Mouse (Mus musculus) left cerebral cortex, postnatal 36 days (tissue): ENCODE data around the gene Mtap. TPM values are rescaled to one million over a fixed set of nuclear protein-coding genes. Genes with fewer than 3 reads are reported as not detected.
A peak's percentile ranks its signal among the peaks of the same experiment; 100 is the strongest.

Source experiments
- DNase-seq, 2 experiments: peaks; one replicate each; pipeline ENCODE4 v3.0.0; 2021 to 2022; ENCODE audit warnings: low spot score in 2 of 2, mixed read lengths in 1 of 2
- intact Hi-C: fragments of 180-260 bp; cut with DNase I; formaldehyde crosslinking; loops from one replicate; pipeline ENCODE4 v1.15.1; 2025
- total RNA-seq, 2 experiments: library from RNA; stranded (reverse); gene quantifications; 2 replicates each; pipeline ENCODE4 v1.2.3; 2021

The Mtap gene
- total RNA-seq = 1 to 10 TPM; 8.8 to 9.4 TPM

GRCm38 (mm10) chr4:89136906-89137541 is at the start of gene Mtap:
Gene Mtap (plus strand): TSS chr4:89137122.
- DNase-seq = peak; percentile 79 to 81
- intact Hi-C loops = no loop called here

- no peak for DNase-seq
- intact Hi-C loops = no loop called here
Observed at GRCm38 (mm10) chr4:89089110-89089509, 47.8 kb upstream of the Mtap start.

- no peak for DNase-seq
- intact Hi-C loops = no loop called here
Observed at GRCm38 (mm10) chr4:89090217-89090616, 46.7 kb upstream of the Mtap start.

GRCm38 (mm10) chr4:89092153-89092552 is 44.8 kb upstream of the Mtap start:
- intact Hi-C loops = no loop called here
- DNase-seq = no peak

- no peak for DNase-seq
- intact Hi-C loops = no loop called here
Observed at GRCm38 (mm10) chr4:89094773-89095172, 42.1 kb upstream of the Mtap start.

- intact Hi-C loops = no loop called here
Observed at GRCm38 (mm10) chr4:89098261-89098660, 38.7 kb upstream of the Mtap start.

GRCm38 (mm10) chr4:89101276-89101675 is 35.6 kb upstream of the Mtap start:
- no peak for DNase-seq
- intact Hi-C loops = no loop called here

More at GRCm38 (mm10) chr4:89098261-89098660, 38.7 kb upstream of the Mtap start:
- DNase-seq = no peak

GRCm38 (mm10) chr4:89102283-89102682 is 34.6 kb upstream of the Mtap start:
- DNase-seq = no peak
- intact Hi-C loops = no loop called here

- DNase-seq = no peak
- intact Hi-C loops = no loop called here
Observed at GRCm38 (mm10) chr4:89105486-89105885, 31.4 kb upstream of the Mtap start.

- DNase-seq = no peak
- intact Hi-C loops = no loop called here
Observed at GRCm38 (mm10) chr4:89106505-89106904, 30.4 kb upstream of the Mtap start.

GRCm38 (mm10) chr4:89112168-89112710 is 24.7 kb upstream of the Mtap start:
- intact Hi-C loops = no loop called here
- DNase-seq = no peak

GRCm38 (mm10) chr4:89112782-89113181 is 24.1 kb upstream of the Mtap start:
- DNase-seq = no peak
- intact Hi-C loops = no loop called here

- intact Hi-C loops = no loop called here
- DNase-seq = no peak
Observed at GRCm38 (mm10) chr4:89116006-89116405, 20.9 kb upstream of the Mtap start.

- intact Hi-C loops = no loop called here
- DNase-seq = no peak
Observed at GRCm38 (mm10) chr4:89119900-89120299, 17.0 kb upstream of the Mtap start.

- intact Hi-C loops = no loop called here
- DNase-seq = no peak
Observed at GRCm38 (mm10) chr4:89120353-89120752, 16.6 kb upstream of the Mtap start.

- no peak for DNase-seq
Observed at GRCm38 (mm10) chr4:89123446-89124243, 13.3 kb upstream of the Mtap start.

GRCm38 (mm10) chr4:89127674-89128073 is 9.2 kb upstream of the Mtap start:
- intact Hi-C loops = loop anchor here (5.0 kb wide), 1 partner anchor 190 kb away; no protein-coding TSS in a partner anchor
- no peak for DNase-seq

More at GRCm38 (mm10) chr4:89123446-89124243, 13.3 kb upstream of the Mtap start:
- intact Hi-C loops = no loop called here

- DNase-seq = no peak
- intact Hi-C loops = loop anchor here (5.0 kb wide), 1 partner anchor 191 kb away; no protein-coding TSS in a partner anchor
Observed at GRCm38 (mm10) chr4:89128080-89128936, 8.6 kb upstream of the Mtap start.

GRCm38 (mm10) chr4:89128937-89129277 is 8.0 kb upstream of the Mtap start:
- no peak for DNase-seq
- intact Hi-C loops = loop anchor here (1.0 to 5.0 kb wide), 2 partner anchors 192 to 256 kb away; no protein-coding TSS in a partner anchor
